Mouse (Mus musculus) B cell, adult (primary cell): ENCODE results near the gene Olfr309. TPM values are rescaled to one million over a fixed set of nuclear protein-coding genes. Genes with fewer than 3 reads are reported as not detected.

ENCODE experiments used
- total RNA-seq: library from RNA; stranded (reverse); gene quantifications from 4 replicates; pipeline ENCODE4 v1.2.4, GENCODE M21; 2023; ENCODE audit not compliant: inconsistent age

Olfr309 gene
- not detected in 4 replicates for total RNA-seq

DNA sequence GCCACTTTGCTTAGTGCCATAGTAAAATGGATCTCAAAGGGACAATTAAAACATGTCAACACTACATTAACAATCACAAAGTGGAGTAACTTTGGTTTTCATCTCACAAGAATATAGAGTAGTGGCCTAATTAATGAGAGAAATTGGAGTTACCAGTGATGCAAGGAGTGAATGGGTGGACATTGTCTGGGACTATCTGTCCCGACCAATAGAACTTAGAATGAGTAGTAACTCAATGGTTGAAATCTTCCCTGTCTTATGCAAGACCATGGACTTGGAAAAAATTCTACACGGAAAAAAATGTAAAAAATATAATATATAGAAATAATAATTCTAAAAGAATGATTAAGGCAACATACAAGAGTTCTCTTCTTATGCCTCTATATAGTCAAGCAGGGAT lies at the start of gene Olfr309:
Gene Olfr309 (minus strand): TSS at position 101 of the 400 bp plus-strand sequence.

DNA sequence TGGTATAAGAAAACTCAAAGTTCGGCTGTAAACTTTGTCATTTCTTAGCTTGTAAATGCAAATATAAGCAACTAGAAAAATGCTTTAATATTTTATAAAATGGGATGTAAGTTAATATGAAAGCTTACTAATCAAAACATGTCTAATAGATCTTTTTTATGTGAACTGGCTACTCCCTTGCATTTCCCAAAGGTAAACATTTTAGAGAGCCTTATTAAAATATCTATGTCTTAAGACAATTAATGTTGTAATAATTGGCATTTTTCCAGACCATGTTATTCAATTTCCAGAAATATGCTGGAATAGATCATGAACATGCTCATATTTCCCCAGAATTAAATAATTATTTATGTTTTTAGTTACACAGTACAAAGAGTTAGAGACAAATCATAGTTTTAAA lies 24.0 kb upstream of the Olfr309 start, which contains the start of gene Olfr307:
Gene Olfr307 (minus strand): TSS at position 101 of the 400 bp plus-strand sequence.

DNA sequence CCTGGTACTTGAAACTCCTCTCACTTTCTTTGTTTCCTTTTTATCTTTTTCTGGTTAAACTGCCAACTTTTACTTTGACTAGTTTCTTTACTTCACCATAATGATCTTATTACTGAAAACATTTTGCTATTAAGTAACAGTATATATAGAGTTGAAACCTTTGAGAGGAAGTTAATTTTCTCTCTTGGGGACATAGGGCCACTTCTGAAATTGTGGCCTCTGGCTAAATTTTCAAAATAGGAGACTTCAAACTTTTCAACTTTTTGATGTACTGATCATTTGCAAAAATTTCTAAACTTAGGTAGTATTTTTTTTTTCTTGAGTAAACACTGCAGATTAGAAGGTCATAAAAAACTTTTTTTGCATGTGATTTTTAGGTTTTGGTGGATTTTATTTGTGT lies 12.0 kb upstream of the Olfr309 start, which contains the start of gene Olfr308:
Gene Olfr308 (minus strand): TSS at position 101 of the 400 bp plus-strand sequence.

DNA sequence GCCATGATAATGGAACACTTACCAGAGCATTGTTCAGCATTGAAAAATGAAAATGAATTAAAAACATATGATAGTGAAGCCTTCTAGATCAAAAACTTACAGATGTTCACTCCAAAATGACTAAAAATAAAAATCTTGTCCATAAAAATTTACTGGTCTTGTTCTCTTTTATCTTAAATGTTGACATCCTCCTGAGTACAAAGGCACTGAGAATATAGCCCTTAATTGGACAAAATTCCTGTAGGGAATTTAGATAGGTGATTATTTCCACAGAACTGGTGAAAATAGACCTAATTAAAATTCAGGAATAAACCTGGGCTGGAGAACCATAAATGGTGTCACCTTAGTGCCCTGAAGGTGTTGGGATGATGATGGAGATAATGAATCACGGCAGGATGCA lies 36.4 kb downstream of the Olfr309 start, which contains the start of gene Olfr310:
Gene Olfr310 (minus strand): TSS at position 101 of the 400 bp plus-strand sequence.

Other genes with a start within 250 kb of the Olfr309 start
- gene Vmn2r75, start 141.9 kb downstream of the Olfr309 start, total RNA-seq, result not detected in 4 replicates
- not detected in 4 replicates for gene Vmn2r76, start 67.4 kb downstream of the Olfr309 start, total RNA-seq
- gene Olfr310, start 36.5 kb downstream of the Olfr309 start, total RNA-seq, result not detected in 4 replicates
- gene Olfr308, start 11.9 kb upstream of the Olfr309 start, total RNA-seq, result not detected in 4 replicates
- gene Olfr307, start 23.9 kb upstream of the Olfr309 start, total RNA-seq, result not detected in 4 replicates
- not detected in 4 replicates for gene Olfr305, start 53.2 kb upstream of the Olfr309 start, total RNA-seq
- not detected in 4 replicates for gene Olfr304, start 73.0 kb upstream of the Olfr309 start, total RNA-seq
- gene Olfr303, start 84.1 kb upstream of the Olfr309 start, total RNA-seq, result not detected in 4 replicates
- gene Olfr301, start 90.1 kb upstream of the Olfr309 start, total RNA-seq, result not detected in 4 replicates
- gene Olfr299, start 146.2 kb upstream of the Olfr309 start, total RNA-seq, result not detected in 4 replicates
- gene Olfr298, start 178.8 kb upstream of the Olfr309 start, total RNA-seq, result not detected in 4 replicates
- gene Olfr297, start 206.3 kb upstream of the Olfr309 start, total RNA-seq, result not detected in 4 replicates